Mouse (Mus musculus): ENCODE data around the gene Krtap9-3.
"Not testable (repeated sequence)": the region's sequence is repeated elsewhere in the genome, so short reads cannot be mapped to it uniquely, and the experiment has no call there.

The Krtap9-3 gene

GRCm38 (mm10) chr11:99597742-99598141, at the start of gene Krtap9-3:
Gene Krtap9-3 (minus strand): TSS chr11:99598105.
- DNase-seq (ENCODE audit: low spot score) = not testable (repeated sequence)

- DNase-seq (ENCODE audit: low spot score) = no peak
Measured at GRCm38 (mm10) chr11:99646444-99646843, 48.5 kb upstream of the Krtap9-3 start.

GRCm38 (mm10) chr11:99644351-99644750, 46.4 kb upstream of the Krtap9-3 start:
- no peak for DNase-seq (ENCODE audit: low spot score)

DNA sequence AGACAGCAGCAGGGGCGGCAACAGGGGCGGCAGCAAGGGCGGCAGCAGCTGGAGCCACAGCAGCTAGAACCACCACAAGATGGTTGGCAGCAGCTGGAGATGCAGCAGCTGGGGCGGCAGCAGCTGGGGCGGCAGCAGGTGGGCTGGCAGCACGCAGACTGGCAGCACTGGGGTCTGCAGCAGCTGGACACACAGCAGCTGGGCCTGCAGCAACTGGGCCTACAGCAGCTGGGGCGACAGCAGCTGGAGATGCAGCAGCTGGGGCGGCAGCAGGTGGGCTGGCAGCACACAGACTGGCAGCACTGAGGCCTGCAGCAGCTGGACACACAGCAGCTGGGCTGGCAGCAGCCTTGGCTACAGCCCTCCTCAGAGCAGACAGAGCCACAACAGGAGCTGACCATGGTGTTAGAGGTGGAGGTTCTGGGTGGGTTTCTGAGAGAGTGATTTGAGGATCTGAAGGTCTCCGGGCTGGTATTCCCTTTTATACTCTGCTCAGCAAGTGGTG, 45.8 kb upstream of the Krtap9-3 start, which contains the start of gene Krtap4-7:
Krtap4-7 (minus strand) TSS at position 455 of the 505 bp plus-strand sequence.
- DNase-seq (ENCODE audit: low spot score) = not testable (repeated sequence)

- DNase-seq (ENCODE audit: low spot score) = no peak
Measured at GRCm38 (mm10) chr11:99640926-99641325, 43.0 kb upstream of the Krtap9-3 start.

DNA sequence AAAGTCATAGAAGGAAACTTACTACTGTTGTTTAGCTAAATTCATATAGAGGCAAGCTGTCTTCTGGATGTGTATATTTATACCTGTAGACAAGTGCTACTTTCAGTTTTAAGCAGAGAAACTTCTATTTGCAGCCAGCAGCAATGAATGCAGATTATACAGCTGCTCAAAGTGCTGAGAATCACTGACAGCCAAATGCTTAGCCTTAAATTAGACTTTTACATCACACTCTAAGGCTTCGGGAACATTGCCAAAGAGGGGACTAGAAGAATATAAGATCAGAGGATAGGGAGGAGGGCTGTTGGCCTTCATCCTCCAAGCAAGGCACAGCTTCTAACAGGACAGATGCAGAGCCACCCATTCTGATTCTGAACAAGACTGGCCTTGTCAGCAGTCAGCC, 39.2 kb upstream of the Krtap9-3 start:
- DNase-seq (ENCODE audit: low spot score) = no peak

DNA sequence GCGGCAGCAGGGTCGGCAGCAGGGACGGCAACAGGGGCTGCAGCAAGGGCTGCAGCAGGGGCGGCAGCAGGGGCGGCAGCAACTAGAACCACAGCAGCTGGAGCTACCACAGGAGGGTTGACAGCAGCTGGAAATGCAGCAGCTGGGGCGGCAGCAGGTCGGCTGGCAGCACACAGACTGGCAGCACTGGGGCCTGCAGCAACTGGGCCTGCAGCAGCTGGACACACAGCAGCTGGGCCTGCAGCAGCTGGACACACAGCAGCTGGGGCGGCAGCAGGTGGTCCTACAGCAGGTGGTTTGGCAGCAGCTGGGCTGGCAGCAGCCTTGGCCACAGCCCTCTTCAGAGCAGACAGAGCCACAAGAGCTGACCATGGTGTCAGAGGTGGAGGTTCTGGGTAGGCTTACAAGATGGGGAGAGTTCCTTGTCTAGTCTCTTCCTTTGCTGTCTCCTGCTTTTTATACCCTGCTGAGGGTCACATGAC, 36.8 kb upstream of the Krtap9-3 start, which contains the start of gene Krtap4-2:
Krtap4-2 (minus strand) TSS at position 432 of the 482 bp plus-strand sequence.
- no peak for DNase-seq (ENCODE audit: low spot score)

DNA sequence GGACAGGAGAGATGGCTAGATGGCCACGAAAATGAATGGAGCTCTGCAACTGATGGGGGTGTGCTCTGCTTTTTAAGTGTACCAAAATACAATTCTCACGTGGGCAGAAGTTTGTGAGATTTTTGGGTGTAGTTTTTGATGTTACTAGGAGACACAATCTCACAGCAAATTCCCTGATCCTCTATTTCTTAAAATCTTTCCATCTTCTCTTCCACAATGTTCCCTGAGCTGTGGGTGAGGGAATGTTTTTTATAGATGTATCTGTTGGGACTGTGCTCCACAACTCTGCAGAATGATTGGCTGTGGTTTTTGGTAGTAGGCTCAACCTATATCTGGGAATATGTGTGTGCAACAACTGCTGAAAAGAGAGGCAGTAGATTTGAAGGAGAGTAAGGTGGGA, 35.4 kb upstream of the Krtap9-3 start:
- DNase-seq (ENCODE audit: low spot score) = no peak

DNA sequence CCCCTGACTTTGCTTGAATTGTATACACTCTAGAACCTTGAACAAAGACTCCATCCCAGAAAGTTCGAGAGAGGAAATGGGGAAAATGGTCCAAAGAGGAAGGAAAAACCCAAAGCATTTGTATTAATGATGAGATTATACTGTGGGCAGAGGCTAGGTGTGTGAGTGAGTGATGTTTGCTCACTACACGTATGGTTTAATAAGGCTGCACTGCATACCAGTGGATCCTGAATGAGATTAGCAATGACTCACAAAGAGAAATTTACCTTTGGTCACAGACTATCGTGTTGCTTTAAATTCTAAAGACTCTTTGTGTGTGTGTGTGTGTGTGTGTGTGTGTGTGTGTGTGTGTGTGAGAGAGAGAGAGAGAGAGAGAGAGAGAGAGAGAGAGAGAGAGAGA, 33.0 kb upstream of the Krtap9-3 start:
- DNase-seq (ENCODE audit: low spot score) = no peak

- DNase-seq (ENCODE audit: low spot score) = no peak
Measured at GRCm38 (mm10) chr11:99628138-99628537, 30.2 kb upstream of the Krtap9-3 start, which contains the start of gene Krtap4-1. Gene Krtap4-1 (minus strand): TSS chr11:99628238.

DNA sequence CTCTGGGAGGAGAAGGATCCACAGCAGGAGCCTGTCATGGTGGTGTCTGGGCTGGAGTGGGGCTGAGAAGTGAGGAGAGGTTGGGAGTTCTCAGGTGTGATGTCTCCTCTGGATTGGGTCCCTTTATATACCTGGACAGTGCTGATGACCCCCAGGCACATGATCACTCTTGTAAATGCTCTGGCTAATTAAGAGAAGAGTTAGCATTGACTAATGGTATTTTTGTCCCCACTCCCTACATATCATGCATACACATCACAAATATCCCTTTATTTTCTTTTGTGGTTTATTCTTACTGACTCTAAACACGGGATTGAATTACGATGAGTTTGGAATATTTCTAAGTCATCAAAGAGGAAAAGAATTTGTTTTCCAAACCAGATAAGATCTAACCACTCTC, 22.4 kb upstream of the Krtap9-3 start, which contains the start of gene Gm11562:
Gm11562 (minus strand) TSS at position 101 of the 400 bp plus-strand sequence.
- DNase-seq (ENCODE audit: low spot score) = no peak

DNA sequence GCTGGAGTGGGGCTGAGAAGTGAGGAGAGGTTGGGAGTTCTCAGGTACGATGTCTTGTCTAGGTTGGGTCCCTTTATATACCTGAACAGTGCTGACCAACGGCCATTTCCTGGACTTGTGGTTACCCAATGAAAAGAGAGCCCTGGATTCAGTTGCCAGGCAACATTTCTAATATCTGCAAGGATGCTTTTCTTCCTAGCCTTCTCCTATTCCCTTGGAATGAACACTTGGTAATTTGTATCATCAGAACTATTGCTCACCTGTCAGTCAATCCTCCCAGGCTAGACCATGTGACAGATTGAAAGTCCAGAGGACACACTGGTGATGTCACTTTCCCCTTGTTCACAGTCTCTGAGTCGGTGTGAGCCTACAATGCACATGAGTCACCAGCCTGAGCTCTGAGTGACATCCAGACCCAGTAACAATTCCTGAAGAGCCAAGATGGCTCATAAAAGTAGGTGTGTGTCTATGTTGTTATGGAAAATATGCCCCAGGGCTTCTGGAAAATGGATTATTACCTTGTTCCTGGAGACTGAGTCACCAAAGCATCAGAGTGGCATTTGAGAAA, 17.0 kb upstream of the Krtap9-3 start, which contains the start of gene Krtap2-4:
Krtap2-4 (minus strand) TSS at position 51 of the 568 bp plus-strand sequence.
- no peak for DNase-seq (ENCODE audit: low spot score)

GRCm38 (mm10) chr11:99610089-99610488, 12.2 kb upstream of the Krtap9-3 start, which contains the start of gene Gm11937:
Gene Gm11937 (minus strand): TSS chr11:99610189.
- not testable (repeated sequence) for DNase-seq (ENCODE audit: low spot score)

GRCm38 (mm10) chr11:99609126-99609525, 11.2 kb upstream of the Krtap9-3 start:
- no peak for DNase-seq (ENCODE audit: low spot score)

- not testable (repeated sequence) for DNase-seq (ENCODE audit: low spot score)
Measured at GRCm38 (mm10) chr11:99603208-99603607, 5.3 kb upstream of the Krtap9-3 start, which contains the start of gene Gm11938. Gene Gm11938 (minus strand): TSS chr11:99603308.

DNA sequence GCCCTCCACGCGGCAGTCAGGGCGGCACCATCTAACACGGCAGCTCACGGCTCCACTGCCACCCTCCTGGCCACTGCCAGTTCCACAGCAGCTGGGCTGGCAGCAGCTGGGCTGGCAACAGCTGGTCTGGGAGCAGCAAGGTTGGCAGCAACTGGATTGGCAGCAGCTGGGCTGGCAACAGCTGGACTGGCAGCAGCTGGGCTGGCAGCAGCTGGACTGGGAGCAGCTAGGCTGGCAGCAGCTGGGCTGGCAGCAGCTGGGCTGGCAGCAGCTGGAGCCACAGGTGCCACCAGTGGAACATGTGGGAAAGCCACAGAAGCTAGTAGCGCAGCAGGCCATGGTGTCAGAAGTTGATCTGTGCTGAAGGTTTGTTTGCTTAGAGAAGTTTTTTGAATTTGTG, 6.9 kb downstream of the Krtap9-3 start, which contains the start of gene Krtap1-3:
Krtap1-3 (minus strand) TSS at position 359 of the 400 bp plus-strand sequence.
- DNase-seq (ENCODE audit: low spot score) = no peak

DNA sequence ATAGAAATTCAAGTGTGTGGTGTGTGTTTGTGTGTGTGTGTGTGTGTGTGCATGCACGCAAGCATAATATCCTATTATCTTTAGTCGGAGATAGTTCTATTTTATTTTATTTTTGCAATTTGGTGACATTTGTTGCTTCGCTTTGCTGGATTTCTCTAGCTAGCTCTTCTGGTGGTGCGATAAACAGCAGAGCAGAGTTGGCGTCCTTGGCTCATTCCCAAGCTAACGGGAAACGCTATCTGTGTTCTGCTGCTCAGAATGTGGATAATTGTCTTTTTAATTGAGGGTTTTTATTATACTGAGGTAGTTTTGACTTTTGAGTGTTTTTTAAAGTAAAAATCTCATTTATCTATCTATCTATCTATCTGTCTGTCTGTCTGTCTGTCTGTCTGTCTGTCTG, 12.8 kb downstream of the Krtap9-3 start:
- no peak for DNase-seq (ENCODE audit: low spot score)

GRCm38 (mm10) chr11:99583245-99583704, 14.6 kb downstream of the Krtap9-3 start, which contains the start of gene Krtap1-4:
Gene Krtap1-4 (minus strand): TSS chr11:99583654.
- DNase-seq (ENCODE audit: low spot score) = no peak

GRCm38 (mm10) chr11:99581564-99581963, 16.3 kb downstream of the Krtap9-3 start:
- no peak for DNase-seq (ENCODE audit: low spot score)

GRCm38 (mm10) chr11:99581051-99581450, 16.9 kb downstream of the Krtap9-3 start:
- DNase-seq (ENCODE audit: low spot score) = no peak

DNA sequence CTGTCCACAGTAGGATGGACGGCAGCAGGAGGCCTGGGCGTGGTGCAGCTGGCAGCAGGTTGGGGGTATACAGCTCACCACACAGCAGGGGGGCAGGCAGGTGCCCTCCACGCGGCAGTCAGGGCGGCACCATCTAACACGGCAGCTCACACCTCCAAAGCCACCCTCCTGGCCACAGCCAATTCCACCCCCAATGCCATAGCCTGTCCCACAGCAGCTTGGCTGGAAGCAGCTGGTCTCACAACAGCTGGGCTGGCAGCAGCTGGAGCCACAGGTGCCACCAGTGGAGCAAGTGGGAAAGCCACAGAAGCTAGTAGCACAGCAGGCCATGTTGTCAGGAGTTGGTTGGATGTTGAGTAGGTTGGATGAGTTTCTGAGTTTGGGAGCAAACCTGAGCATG, 17.3 kb downstream of the Krtap9-3 start, which contains the start of gene Krtap1-5:
Krtap1-5 (minus strand) TSS at position 381 of the 400 bp plus-strand sequence.
- DNase-seq (ENCODE audit: low spot score) = no peak

DNA sequence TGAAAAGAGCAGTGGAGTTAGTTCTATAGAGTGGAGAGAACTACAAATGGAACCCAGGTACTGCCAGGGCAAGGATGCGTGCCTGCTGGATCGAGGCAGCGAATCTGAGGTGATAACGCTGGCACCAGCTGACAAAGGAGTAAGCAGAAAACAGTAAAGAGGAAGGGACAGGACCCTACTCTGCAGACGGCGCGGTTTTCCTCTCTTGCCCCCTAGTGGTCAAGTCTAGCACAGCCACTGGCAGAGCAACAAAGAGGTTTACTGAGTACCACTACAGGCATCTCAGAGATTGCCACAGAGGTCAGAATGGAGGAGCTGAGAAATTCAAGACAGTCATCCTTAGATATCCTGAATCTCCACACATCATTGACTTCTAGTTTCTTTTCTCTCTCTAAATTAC, 23.8 kb downstream of the Krtap9-3 start:
- DNase-seq (ENCODE audit: low spot score) = peak; percentile 30

GRCm38 (mm10) chr11:99573164-99573563, 24.7 kb downstream of the Krtap9-3 start:
- DNase-seq (ENCODE audit: low spot score) = no peak

All from urinary bladder, postnatal 10 days (tissue).